Mouse (Mus musculus) midbrain, postnatal 0 days (tissue): ENCODE measurements around the gene Adgrg1. TPM values are rescaled to one million over a fixed set of nuclear protein-coding genes. Genes with fewer than 3 reads are reported as not detected.

Experiments used
- ATAC-seq: fragments of 200-750 bp; cut with Nextera tagmentation; 2 replicates; pipeline ENCODE4 v1.8.0; 2017; ENCODE audit warnings: moderate number of reproducible peaks, mild to moderate bottlenecking, moderate TSS enrichment, moderate library complexity; ENCODE audit not compliant: low FRiP score
- DNase-seq: peaks from one replicate; pipeline ENCODE4 v3.0.0-alpha.2; 2015; ENCODE audit warnings: low spot score
- H3K27ac ChIP-seq: fragments of 300-500 bp; sonication (generic); 2 replicates; pipeline ENCODE4 v1.5.1; 2014; ENCODE audit warnings: low read depth, mild to moderate bottlenecking, low read length, mixed read lengths
- H3K27me3 ChIP-seq: fragments of 300-500 bp; sonication (generic); 2 replicates; pipeline ENCODE4 v1.6.1; 2014; ENCODE audit warnings: low read length, control low read depth, mixed read lengths; ENCODE audit not compliant: insufficient read depth
- H3K36me3 ChIP-seq: fragments of 300-500 bp; sonication (generic); 2 replicates; pipeline ENCODE4 v1.6.1; 2014; ENCODE audit warnings: low read length, control low read depth, mixed read lengths; ENCODE audit not compliant: insufficient read depth
- H3K4me1 ChIP-seq: fragments of 300-500 bp; sonication (generic); 2 replicates; pipeline ENCODE4 v1.6.1; 2014; ENCODE audit warnings: mild to moderate bottlenecking, control low read depth, antibody characterized with exemption, low read length, mixed read lengths; ENCODE audit not compliant: insufficient read depth
- H3K4me2 ChIP-seq: fragments of 300-500 bp; sonication (generic); 2 replicates; pipeline ENCODE4 v1.6.1; 2014; ENCODE audit warnings: low read depth, mild to moderate bottlenecking, low read length, mixed read lengths; ENCODE audit not compliant: poor library complexity, severe bottlenecking
- H3K4me3 ChIP-seq: fragments of 300-500 bp; sonication (generic); 2 replicates; pipeline ENCODE4 v1.5.1; 2014; ENCODE audit warnings: low read depth, mild to moderate bottlenecking, low read length, moderate library complexity
- H3K9ac ChIP-seq: fragments of 300-500 bp; sonication (generic); replicated peaks from 2 replicates; pipeline ENCODE4 v1.6.1; 2014; ENCODE audit warnings: mild to moderate bottlenecking, low read length, moderate library complexity, mixed read lengths; ENCODE audit not compliant: poor library complexity, severe bottlenecking
- H3K9me3 ChIP-seq: fragments of 300-500 bp; sonication (generic); 2 replicates; pipeline ENCODE4 v1.6.1; 2016; ENCODE audit warnings: low read length, control low read depth
- CTCF ChIP-seq: IDR thresholded peaks from 2 replicates; pipeline ENCODE4 v1.5.1; 2016; ENCODE audit warnings: antibody characterized with exemption, mild to moderate bottlenecking
- WGBS: fragments of 180-500 bp; shearing (Covaris S2); extraction: QIAGEN DNeasy Blood & Tissue Kit; methylation state at CpG from one replicate; pipeline ENCODE4 v1.1.7; 2014; 5-methylcytosine and 5-hydroxymethylcytosine counted together
- polyA plus RNA-seq: library from polyadenylated mRNA; unstranded; fragments of >200 nt; fragmentation: Nextera tagmentation; extraction: Ambion mirVana; gene quantifications from 2 replicates; pipeline ENCODE4 v1.2.1, GENCODE M21; 2015
- total RNA-seq: library from RNA; depleted of rRNA; stranded (reverse); fragments of >200 nt; gene quantifications from 2 replicates; pipeline ENCODE4 v1.2.3, GENCODE M21; 2014

Adgrg1 gene
- total and polyA plus RNA-seq, 2 experiments from 2014 or later = 114 to 247 TPM

DNA sequence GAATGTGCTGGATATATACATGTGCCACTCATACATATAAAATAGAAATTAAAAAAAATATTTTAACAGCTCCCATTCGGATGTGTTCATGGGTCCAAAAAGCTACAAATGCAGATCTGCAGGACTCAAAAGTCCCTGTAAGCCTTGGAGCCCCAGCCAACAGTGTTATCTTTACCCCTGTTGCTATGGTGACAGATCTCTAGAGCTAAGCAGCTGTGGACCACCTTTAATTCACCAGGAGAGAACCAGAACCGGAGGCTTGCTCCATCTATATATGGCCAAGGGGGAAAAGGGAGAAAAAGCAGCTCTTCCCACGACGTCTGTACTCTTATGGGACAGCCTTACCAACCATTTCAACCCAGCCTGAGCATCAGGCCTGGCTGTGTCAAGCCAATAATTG, 70.3 kb downstream of the Adgrg1 start:
- no peaks in the 10 kb centered on the region for H3K36me3 ChIP-seq
- no peaks in the 10 kb centered on the region for H3K27me3 ChIP-seq
- ATAC-seq (no peak), DNase-seq (peak; percentile 41)
- no peak overlapping the region for H3K4me3 ChIP-seq
- 33% methylated on average over 4 of the region's 4 CpGs for WGBS
- H3K9me3 ChIP-seq = no peaks in the 10 kb centered on the region
- no peak overlapping the region for H3K4me2 ChIP-seq
- no peak overlapping the region for H3K9ac ChIP-seq
- peak overlapping the region; percentile 60 for H3K27ac ChIP-seq
- no peaks in the 10 kb centered on the region for H3K4me1 ChIP-seq
- no peak for TF ChIP-seq CTCF

DNA sequence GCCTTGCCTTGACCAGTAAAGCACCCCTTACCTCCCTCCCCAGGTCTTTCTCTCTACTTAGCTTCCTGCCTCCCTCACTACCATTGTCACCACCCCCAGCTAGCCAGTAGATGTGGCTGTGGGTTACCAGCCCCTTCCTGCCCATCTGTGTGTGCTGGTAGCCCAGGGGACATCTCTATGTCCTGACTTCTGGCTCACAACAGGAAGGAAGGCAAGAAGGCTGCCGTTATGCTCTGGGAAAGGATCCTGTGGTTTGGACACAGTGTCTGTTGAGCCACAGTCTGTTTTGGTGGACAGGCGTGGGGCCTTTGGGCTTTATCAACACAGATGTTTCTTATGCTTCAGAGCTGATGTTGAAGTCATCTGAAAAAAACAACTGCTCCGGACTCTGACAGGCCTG, 72.4 kb downstream of the Adgrg1 start:
- no peaks in the 10 kb centered on the region for H3K4me1 ChIP-seq
- DNase-seq = no peak
- no peaks in the 10 kb centered on the region for H3K36me3 ChIP-seq
- H3K9me3 ChIP-seq = no peaks in the 10 kb centered on the region
- no peak for TF ChIP-seq CTCF
- ATAC-seq = no peak
- no peaks in the 10 kb centered on the region for H3K27me3 ChIP-seq
- no peak overlapping the region for H3K4me2 ChIP-seq
- H3K4me3 ChIP-seq = no peak overlapping the region
- H3K27ac ChIP-seq = no peak overlapping the region
- 73% methylated on average over 3 of the region's 3 CpGs for WGBS
- H3K9ac ChIP-seq = no peak overlapping the region

DNA sequence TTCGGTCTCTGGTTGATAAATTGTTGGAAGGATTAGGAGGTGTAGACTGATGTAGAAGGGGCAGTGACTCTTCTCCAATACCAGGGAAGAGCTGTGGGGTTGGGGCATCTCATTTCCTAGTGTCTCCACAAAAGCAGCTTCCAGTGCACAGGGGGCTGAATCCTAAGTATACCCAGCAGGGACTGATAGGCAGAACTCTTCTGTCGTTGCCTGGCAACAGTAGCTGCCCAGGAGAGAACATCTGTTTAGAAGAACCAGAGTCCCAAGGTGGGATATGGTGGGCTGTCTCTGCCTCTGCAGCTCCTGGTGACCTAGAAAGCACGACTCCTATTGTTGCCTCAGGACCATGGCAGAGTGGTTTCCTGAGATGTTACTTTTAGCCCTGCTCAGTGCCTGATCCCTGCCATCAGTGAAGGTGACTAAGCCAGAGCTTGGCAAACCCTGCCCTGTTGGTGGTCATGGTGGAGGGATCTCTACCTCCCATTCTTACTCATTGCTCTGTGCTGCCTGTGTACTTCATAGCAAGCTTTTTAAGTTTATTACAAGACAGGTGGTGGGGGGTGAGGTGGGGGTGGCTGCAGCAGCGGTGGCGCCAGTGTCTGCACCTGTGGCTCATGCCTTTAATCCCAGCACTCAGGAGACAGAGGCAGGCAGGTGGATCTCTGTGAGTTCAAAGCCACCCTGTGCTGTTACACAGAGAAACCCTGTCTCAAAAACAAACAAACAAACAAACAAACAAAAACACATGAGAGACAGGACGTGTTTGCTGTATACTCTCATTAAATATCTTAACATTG, 73.5 kb downstream of the Adgrg1 start:
- 55% methylated on average over 6 of the region's 6 CpGs for WGBS
- Histone ChIP-seq H3K4me1 (no peaks in the 10 kb centered on the region), H3K4me2 (no peak overlapping the region), H3K36me3 (no peaks in the 10 kb centered on the region), H3K9me3 (no peaks in the 10 kb centered on the region), H3K9ac (no peak overlapping the region), H3K4me3 (no peak overlapping the region), H3K27me3 (no peaks in the 10 kb centered on the region), H3K27ac (peak overlapping the region; percentile 34; the same call in 1 of the 2 replicates)
- DNase-seq (peak; percentile 55), ATAC-seq (peak; percentile 31; the same call in 1 of the 2 replicates)
- no peak for TF ChIP-seq CTCF

DNA sequence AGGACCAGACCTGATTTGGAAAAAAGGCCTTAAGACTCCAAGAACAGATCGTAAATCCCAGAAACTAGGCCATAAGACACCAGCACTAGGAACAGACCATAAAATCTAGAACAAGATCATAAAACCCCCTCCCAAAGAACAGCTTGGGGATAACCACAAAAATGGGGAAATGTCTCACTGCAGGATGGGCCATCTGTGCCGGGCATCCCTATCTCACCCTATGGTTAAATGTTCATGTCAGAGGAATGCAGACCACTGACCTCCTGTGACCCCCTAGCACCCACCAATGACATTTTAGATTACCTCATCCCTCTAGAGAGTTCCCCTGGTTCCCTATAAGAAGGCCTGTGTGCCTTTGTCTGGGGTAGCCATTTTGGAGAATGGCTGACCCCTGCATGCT, 75.1 kb downstream of the Adgrg1 start:
- TF ChIP-seq CTCF = no peak
- no peak for DNase-seq
- no peaks in the 10 kb centered on the region for H3K27me3 ChIP-seq
- no peak for ATAC-seq
- no peaks in the 10 kb centered on the region for H3K9me3 ChIP-seq
- H3K9ac ChIP-seq = no peak overlapping the region
- no peaks in the 10 kb centered on the region for H3K4me1 ChIP-seq
- WGBS = 79% methylated on average over 2 of the region's 2 CpGs
- H3K4me2 ChIP-seq = no peak overlapping the region
- H3K27ac ChIP-seq = no peak overlapping the region
- no peak overlapping the region for H3K4me3 ChIP-seq
- H3K36me3 ChIP-seq = no peaks in the 10 kb centered on the region

DNA sequence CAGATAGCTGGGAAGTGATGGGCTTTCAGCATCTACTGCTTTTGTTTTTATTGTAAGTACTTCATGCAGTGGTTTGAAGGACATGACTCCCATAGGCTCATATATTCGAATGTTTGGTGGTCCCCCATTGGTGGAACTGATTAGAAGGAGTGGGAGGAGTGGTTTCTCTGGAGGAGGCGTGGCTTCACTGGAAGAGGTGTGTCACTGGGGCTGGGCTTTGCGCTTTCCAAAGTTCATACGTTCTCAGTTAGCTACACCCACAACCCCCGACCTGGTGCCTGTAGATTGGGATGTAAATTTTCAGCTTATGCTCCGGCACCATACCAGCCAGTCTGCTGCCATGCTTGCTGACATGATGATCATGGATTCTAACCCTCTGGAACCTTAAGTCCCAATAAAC, 79.9 kb downstream of the Adgrg1 start:
- H3K27ac ChIP-seq = no peak overlapping the region
- no peak; the same call in 1 of the 2 replicates for ATAC-seq
- no peak overlapping the region for H3K4me3 ChIP-seq
- H3K27me3 ChIP-seq = no peaks in the 10 kb centered on the region
- no peak overlapping the region for H3K9ac ChIP-seq
- no peak overlapping the region for H3K4me2 ChIP-seq
- no peak for TF ChIP-seq CTCF
- no peaks in the 10 kb centered on the region for H3K4me1 ChIP-seq
- no peak for DNase-seq
- no peaks in the 10 kb centered on the region for H3K36me3 ChIP-seq
- no peaks in the 10 kb centered on the region for H3K9me3 ChIP-seq
- 57% methylated on average over 6 of the region's 6 CpGs for WGBS

DNA sequence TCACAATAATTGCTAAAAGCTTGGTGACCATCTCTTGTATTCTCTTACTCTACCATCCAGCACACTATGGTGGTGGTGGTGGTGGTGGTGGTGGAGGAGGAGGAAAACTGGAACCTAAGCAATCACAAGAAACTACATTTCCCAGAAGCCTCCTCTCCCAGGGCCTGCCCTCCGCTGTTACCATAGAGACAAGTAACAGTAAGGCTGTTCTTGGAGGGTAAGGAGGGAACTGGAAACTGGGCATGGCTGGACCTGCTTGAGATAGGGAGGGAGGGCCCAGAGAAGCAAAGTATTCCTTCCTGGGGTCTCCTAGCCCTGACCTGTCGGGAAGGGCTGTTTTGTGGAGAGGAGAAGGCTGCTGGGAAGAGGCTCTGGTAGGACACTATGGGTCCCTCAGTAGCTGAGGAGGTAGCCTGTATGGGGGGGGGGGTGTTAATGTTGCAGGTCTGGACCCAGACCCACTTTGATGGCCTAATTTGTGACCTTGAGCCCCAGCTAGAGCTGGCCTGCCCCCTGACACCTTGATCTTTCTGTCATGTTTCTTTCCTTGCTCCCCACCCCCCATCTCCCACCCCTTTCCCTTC, 80.5 kb downstream of the Adgrg1 start, which contains the start of gene Drc7:
TSS of gene Drc7 (plus strand) at position 177 of the 584 bp plus-strand sequence.
- H3K9me3 ChIP-seq = no peaks in the 10 kb centered on the region
- DNase-seq (peak; percentile 65), ATAC-seq (peak; percentile 70)
- H3K27me3 ChIP-seq = no peaks in the 10 kb centered on the region
- H3K4me1 ChIP-seq = no peaks in the 10 kb centered on the region
- no peak within 1 kb of the TSS for H3K9ac ChIP-seq
- WGBS = 27% methylated on average over 2 of the region's 2 CpGs
- no peak within 1 kb of the TSS for H3K27ac ChIP-seq
- no peak for TF ChIP-seq CTCF
- H3K4me2 ChIP-seq = peak within 1 kb of the TSS; percentile 38
- no peak within 1 kb of the TSS for H3K4me3 ChIP-seq
- no peaks in the 10 kb centered on the region for H3K36me3 ChIP-seq
